Mouse (Mus musculus): ENCODE data around the gene Agmat. TPM values are rescaled to one million over a fixed set of nuclear protein-coding genes. Genes with fewer than 3 reads are reported as not detected.
A peak's percentile ranks its signal among the peaks of the same experiment; 100 is the strongest.

The Agmat gene
- polyA plus RNA-seq, 2 experiments, result 0.21 TPM; not detected in 1

DNA sequence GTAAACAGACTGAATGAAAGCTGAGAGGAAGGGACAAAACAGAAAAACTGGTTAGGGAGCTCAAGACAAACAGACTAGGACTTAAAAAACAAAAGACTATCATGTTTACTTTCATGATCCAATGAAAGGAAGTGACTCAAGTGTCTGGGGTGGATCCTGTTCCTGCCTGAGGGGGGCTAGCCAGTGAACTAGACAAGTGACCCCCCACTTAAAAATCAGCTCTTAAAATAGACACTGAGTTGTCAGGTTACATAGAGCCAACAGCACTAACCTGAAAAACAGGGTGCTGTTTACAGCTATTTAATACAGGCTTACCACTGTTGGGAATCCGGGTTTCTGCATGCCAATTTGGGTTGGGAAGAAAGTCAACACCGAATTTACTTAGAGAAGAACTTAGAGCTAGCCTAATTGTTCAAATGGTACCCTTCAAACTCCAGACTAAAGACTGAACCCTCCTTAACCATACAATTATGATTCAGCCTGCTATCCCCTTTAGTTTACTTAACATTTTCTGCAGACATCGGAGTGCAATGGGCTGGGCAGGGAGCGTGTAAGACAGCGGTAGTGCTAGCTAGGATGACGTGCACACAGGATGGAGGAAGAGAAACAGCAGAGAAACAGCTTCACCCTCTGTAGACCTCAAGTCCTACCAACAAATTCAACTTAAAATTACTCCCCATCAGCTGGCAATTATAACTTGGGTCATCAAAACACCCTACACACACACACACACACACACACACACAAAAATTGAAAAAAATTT is 25.5 kb upstream of the Agmat start:
- no peaks in the 10 kb centered on the region for H3K27me3 ChIP-seq (ENCODE audit: control insufficient read depth, insufficient read depth, low read length)
- H3K4me3 ChIP-seq (replicated peaks; ENCODE audit: low read length), result no peak overlapping the region; the same call in 1 of the 2 replicates
- WGBS, result 83% methylated on average over 6 of the region's 6 CpGs
- peak overlapping the region; percentile 78 for H3K4me2 ChIP-seq (replicated peaks; ENCODE audit: low read depth, low read length, severe bottlenecking)
- H3K4me1 ChIP-seq (ENCODE audit: control insufficient read depth, insufficient read depth, low read length), result peaks cover 10% of the 10 kb centered on the region
- no peaks in the 10 kb centered on the region for H3K9me3 ChIP-seq (ENCODE audit: control insufficient read depth, low read length)
- H3K27ac ChIP-seq (replicated peaks; ENCODE audit: low read depth, low read length), result no peak overlapping the region
- DNase-seq (ENCODE audit: low spot score) (no peak), ATAC-seq (ENCODE audit: low FRiP score, low read depth) (no peak)
- peaks cover 6% of the 10 kb centered on the region; the same call in 1 of the 2 replicates for H3K36me3 ChIP-seq (ENCODE audit: control insufficient read depth, insufficient read depth, low read length)
- TF ChIP-seq POLR2A (IDR thresholded peaks at IDR 0.05; ENCODE audit: borderline replicate concordance, extremely low read depth, insufficient read depth, insufficient read length), result no peak
- H3K9ac ChIP-seq (ENCODE audit: low read depth, low read length, severe bottlenecking), result no peak overlapping the region

DNA sequence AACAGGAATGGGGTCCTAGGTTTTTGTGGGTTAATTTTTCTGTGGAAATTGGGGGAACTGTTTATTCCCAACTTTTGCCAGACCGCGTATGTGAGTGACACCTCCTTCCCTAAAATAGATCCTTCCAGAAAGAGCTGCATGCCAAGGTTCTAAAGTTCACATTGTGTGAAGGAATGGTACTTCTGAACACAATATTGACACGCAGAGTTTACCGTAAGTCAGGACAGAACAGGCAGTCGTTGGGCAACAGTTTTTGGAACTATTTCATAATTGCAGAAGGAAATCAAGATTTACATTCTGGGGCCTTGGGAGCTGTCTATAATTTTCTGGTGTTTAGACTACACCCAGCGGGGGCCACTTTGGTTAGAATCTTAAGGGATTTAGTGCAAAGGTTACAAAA is 24.5 kb upstream of the Agmat start:
- WGBS, result 71% methylated on average over 6 of the region's 6 CpGs
- no peak overlapping the region for H3K27ac ChIP-seq (replicated peaks; ENCODE audit: low read depth, low read length)
- DNase-seq (ENCODE audit: low spot score) (no peak), ATAC-seq (ENCODE audit: low FRiP score, low read depth) (no peak)
- no peak for TF ChIP-seq POLR2A (IDR thresholded peaks at IDR 0.05; ENCODE audit: borderline replicate concordance, extremely low read depth, insufficient read depth, insufficient read length)
- H3K9me3 ChIP-seq (ENCODE audit: control insufficient read depth, low read length), result no peaks in the 10 kb centered on the region
- peak overlapping the region; percentile 78 for H3K4me2 ChIP-seq (replicated peaks; ENCODE audit: low read depth, low read length, severe bottlenecking)
- H3K4me3 ChIP-seq (replicated peaks; ENCODE audit: low read length), result peak overlapping the region; percentile 86
- peak overlapping the region; percentile 93 for H3K9ac ChIP-seq (ENCODE audit: low read depth, low read length, severe bottlenecking)
- peaks cover 1% of the 10 kb centered on the region; the same call in 1 of the 2 replicates for H3K36me3 ChIP-seq (ENCODE audit: control insufficient read depth, insufficient read depth, low read length)
- no peaks in the 10 kb centered on the region for H3K27me3 ChIP-seq (ENCODE audit: control insufficient read depth, insufficient read depth, low read length)
- H3K4me1 ChIP-seq (ENCODE audit: control insufficient read depth, insufficient read depth, low read length), result peaks cover 10% of the 10 kb centered on the region

DNA sequence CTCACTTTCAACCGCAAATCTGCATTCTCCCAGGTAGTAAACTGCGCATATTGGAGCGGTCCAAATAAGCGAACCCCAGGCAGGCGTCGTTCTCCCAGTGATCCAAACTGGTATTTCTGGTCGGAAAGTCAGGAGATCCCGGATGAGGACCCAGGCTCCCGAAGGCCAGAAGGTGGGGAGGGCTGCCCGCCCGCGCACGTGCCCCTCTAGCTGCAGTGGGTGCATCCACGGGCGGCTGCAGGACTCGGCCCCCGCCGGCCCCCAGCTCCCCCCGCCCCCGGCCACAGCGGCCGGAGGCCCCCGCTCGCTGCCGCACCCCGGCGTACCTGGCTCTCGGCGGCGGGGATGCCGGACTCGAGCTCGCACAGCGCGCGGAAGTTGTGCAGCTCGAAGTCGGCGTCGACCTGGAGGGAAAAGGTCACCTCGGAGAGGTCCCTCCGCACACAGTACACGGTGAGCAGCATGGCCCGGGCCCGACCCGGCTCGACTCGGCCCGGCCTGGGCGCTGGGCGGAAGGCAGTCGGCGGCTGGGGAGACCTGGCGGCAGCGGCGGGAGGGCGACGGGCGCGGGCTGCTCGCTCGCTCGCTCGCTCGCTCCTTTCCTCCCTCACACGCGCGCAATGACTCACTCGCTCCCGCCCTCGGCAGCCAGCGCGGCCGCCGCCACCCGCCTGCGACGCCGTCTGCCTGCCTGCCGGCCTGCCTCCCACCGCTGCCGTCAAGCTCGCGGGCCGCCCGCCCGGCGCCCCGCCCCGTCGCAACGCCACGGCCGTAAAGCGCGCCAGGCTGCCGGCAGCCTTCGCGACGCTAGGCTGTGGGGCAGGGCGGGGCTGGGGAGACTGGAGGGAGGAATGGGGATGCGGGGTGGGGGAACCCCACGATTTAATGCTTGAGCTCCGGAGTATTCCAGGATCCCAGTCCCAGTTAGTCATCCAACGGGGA is 23.5 kb upstream of the Agmat start, which contains the start of gene Ddi2:
TSS of gene Ddi2 (minus strand) at position 689 of the 942 bp plus-strand sequence.
- 0 out of 2 replicates have a peak, but pooled peaks have one; percentile 80 for TF ChIP-seq POLR2A (IDR thresholded peaks at IDR 0.05; ENCODE audit: borderline replicate concordance, extremely low read depth, insufficient read depth, insufficient read length)
- Histone ChIP-seq H3K4me1 (ENCODE audit: control insufficient read depth, insufficient read depth, low read length) (peaks cover 10% of the 10 kb centered on the region), H3K9ac (ENCODE audit: low read depth, low read length, severe bottlenecking) (peak within 1 kb of the TSS; percentile 93), H3K27me3 (ENCODE audit: control insufficient read depth, insufficient read depth, low read length) (no peaks in the 10 kb centered on the region), H3K4me3 (replicated peaks; ENCODE audit: low read length) (peak within 1 kb of the TSS; percentile 86), H3K27ac (replicated peaks; ENCODE audit: low read depth, low read length) (peak within 1 kb of the TSS; percentile 87), H3K4me2 (replicated peaks; ENCODE audit: low read depth, low read length, severe bottlenecking) (peak within 1 kb of the TSS; percentile 78), H3K9me3 (ENCODE audit: control insufficient read depth, low read length) (no peaks in the 10 kb centered on the region), H3K36me3 (ENCODE audit: control insufficient read depth, insufficient read depth, low read length) (no peaks in the 10 kb centered on the region; the same call in 1 of the 2 replicates)
- ATAC-seq (ENCODE audit: low FRiP score, low read depth) (peak; percentile 91), DNase-seq (ENCODE audit: low spot score) (peak; percentile 84)
- 0% methylated on average over 70 of the region's 105 CpGs for WGBS

DNA sequence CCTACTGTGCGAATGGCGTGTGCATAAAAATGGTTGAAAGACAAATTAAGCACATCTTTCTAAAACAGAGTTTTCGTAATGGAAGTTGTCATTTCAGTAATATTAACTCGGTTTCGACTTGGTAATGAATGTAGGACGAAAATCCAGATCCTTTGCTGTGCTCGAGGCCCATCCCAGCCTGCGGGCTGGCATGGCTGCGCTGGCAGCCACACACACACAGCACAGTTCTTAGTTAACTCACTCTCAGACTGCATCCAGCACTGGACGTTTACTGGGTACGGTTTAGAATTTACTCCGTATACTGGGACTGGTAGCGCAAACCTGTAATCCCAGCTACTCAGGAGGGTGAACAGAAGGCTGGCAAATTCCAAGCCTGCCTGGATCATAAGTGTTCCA is 22.8 kb upstream of the Agmat start:
- Histone ChIP-seq H3K27me3 (ENCODE audit: control insufficient read depth, insufficient read depth, low read length) (no peaks in the 10 kb centered on the region), H3K4me2 (replicated peaks; ENCODE audit: low read depth, low read length, severe bottlenecking) (peak overlapping the region; percentile 78), H3K9ac (ENCODE audit: low read depth, low read length, severe bottlenecking) (peak overlapping the region; percentile 93), H3K4me1 (ENCODE audit: control insufficient read depth, insufficient read depth, low read length) (peaks cover 10% of the 10 kb centered on the region), H3K9me3 (ENCODE audit: control insufficient read depth, low read length) (no peaks in the 10 kb centered on the region), H3K4me3 (replicated peaks; ENCODE audit: low read length) (peak overlapping the region; percentile 86), H3K27ac (replicated peaks; ENCODE audit: low read depth, low read length) (peak overlapping the region; percentile 87; the same call in 1 of the 2 replicates), H3K36me3 (ENCODE audit: control insufficient read depth, insufficient read depth, low read length) (no peaks in the 10 kb centered on the region; the same call in 1 of the 2 replicates)
- ATAC-seq (ENCODE audit: low FRiP score, low read depth) (peak; percentile 44; the same call in 1 of the 2 replicates), DNase-seq (ENCODE audit: low spot score) (no peak)
- no peak for TF ChIP-seq POLR2A (IDR thresholded peaks at IDR 0.05; ENCODE audit: borderline replicate concordance, extremely low read depth, insufficient read depth, insufficient read length)
- 7% methylated on average over 13 of the region's 13 CpGs for WGBS

DNA sequence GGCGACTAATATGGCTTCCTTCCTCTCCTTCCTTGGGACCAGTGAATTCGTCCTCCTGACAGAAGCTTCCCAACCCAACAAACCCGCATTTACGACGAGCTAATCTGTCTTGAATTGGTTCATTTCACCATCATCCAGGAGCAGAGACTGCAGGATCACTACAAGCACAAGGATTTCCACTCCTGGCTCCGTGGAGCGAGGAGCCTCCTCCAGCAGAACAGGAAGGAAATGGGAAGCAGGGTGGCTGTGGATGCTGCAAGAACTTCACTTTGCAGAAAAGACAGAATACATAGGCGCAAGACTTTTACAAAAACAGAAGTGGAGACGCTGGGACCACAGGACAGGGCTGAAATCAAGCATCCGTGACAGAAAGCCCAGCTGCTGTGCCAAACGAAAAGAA is 21.9 kb upstream of the Agmat start:
- no peak for ATAC-seq (ENCODE audit: low FRiP score, low read depth)
- TF ChIP-seq POLR2A (IDR thresholded peaks at IDR 0.05; ENCODE audit: borderline replicate concordance, extremely low read depth, insufficient read depth, insufficient read length), result no peak
- H3K9ac ChIP-seq (ENCODE audit: low read depth, low read length, severe bottlenecking), result no peak overlapping the region
- H3K36me3 ChIP-seq (ENCODE audit: control insufficient read depth, insufficient read depth, low read length), result no peaks in the 10 kb centered on the region; the same call in 1 of the 2 replicates
- no peak overlapping the region for H3K4me2 ChIP-seq (replicated peaks; ENCODE audit: low read depth, low read length, severe bottlenecking)
- DNase-seq (ENCODE audit: low spot score), result no peak
- no peaks in the 10 kb centered on the region for H3K9me3 ChIP-seq (ENCODE audit: control insufficient read depth, low read length)
- no peaks in the 10 kb centered on the region for H3K27me3 ChIP-seq (ENCODE audit: control insufficient read depth, insufficient read depth, low read length)
- WGBS, result 60% methylated on average over 11 of the region's 11 CpGs
- no peak overlapping the region for H3K4me3 ChIP-seq (replicated peaks; ENCODE audit: low read length)
- no peak overlapping the region for H3K27ac ChIP-seq (replicated peaks; ENCODE audit: low read depth, low read length)
- peaks cover 10% of the 10 kb centered on the region for H3K4me1 ChIP-seq (ENCODE audit: control insufficient read depth, insufficient read depth, low read length)

Data from limb, embryonic 14.5 days (tissue).